In the genomic region with DNA sequence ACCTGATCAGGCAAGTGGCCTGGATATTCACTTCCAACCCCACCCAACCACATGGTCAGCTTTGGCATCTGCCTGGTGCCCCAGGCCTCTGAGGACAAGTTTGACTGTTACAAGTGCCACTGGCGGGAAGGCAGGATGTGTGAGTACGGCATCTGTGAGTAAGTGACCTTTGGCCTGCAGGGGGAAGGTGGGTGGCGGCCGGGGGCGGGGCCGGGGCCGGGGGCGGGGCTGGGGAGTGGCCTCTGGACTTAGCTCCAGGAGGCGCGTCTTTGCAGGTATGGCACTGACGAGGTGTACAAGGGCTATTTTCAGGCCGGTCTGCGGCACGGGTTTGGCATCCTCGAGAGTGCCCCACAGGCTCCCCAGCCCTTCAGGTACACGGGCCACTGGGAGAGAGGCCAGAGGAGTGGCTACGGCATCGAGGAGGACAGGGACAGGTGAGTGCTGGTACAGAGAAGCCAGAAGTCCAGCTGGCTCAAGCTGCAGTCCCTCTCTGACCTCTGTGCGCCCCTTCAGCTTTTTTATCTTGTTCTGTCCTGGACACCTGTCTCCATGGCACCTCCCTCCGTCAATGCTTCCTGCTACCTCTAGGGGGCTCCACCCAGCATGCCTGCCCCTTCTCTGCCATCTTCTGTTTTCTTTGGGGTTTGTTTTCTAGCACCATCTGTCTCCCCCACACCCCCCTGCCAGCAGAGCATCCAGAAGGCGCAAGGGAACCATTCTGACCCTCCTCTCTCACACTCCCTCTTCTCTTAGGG, we compare ENCODE assay signal across 12 mouse cellular contexts. TPM values are rescaled to one million over a fixed set of nuclear protein-coding genes. Genes with fewer than 3 reads are reported as not detected.
DNase-seq lines count a peak whose midpoint lies in the region; ATAC-seq lines count a peak whose summit lies in the region.
"Had no signal": no experiment of that assay in that cellular context is flagged by ENCODE, and none has a peak within 500 bp of the region (broad histone marks: within the 10 kb centered on the region; RNA-seq: fewer than 3 reads in every experiment).

No protein-coding gene starts in this region.

- no peak overlapping the region for H3K4me2 ChIP-seq in midbrain, embryonic 11.5 days
- H3K4me2 ChIP-seq in midbrain, embryonic 15.5 days: no peak overlapping the region
- H3K4me2 ChIP-seq in kidney, embryonic 16.5 days (replicated peaks; ENCODE audit: low read depth, low read length): peak overlapping the region; percentile 27; the same call in 1 of the 2 replicates
- H3K4me2 ChIP-seq in stomach, embryonic 14.5 days (replicated peaks; ENCODE audit: low read depth, low read length): no peak overlapping the region
- H3K4me2 ChIP-seq: embryonic facial prominence, embryonic 12.5 days had no signal

- no peak overlapping the region for H3K27ac ChIP-seq in midbrain, embryonic 11.5 days (ENCODE audit: low read depth, low read length)
- no peak overlapping the region for H3K27ac ChIP-seq in midbrain, embryonic 15.5 days
- peak overlapping the region; percentile 27; the same call in 1 of the 2 replicates for H3K27ac ChIP-seq in brown adipose tissue, adult 24 weeks (replicated peaks; ENCODE audit: low read depth, low read length)
- H3K27ac ChIP-seq in kidney, embryonic 16.5 days (ENCODE audit: low read length): no peak overlapping the region
- H3K27ac ChIP-seq in stomach, embryonic 14.5 days (ENCODE audit: low read length): no peak overlapping the region
- H3K27ac ChIP-seq: embryonic facial prominence, embryonic 12.5 days had no signal

- no peak overlapping the region for H3K9ac ChIP-seq in midbrain, embryonic 11.5 days (ENCODE audit: low read length)
- H3K9ac ChIP-seq in midbrain, embryonic 15.5 days: no peak overlapping the region
- H3K9ac ChIP-seq in kidney, embryonic 16.5 days (replicated peaks; ENCODE audit: low read length): no peak overlapping the region
- H3K9ac ChIP-seq in stomach, embryonic 14.5 days (replicated peaks; ENCODE audit: low read depth, low read length): no peak overlapping the region
- H3K9ac ChIP-seq: embryonic facial prominence, embryonic 12.5 days had no signal

- no peak overlapping the region for H3K4me3 ChIP-seq in midbrain, embryonic 11.5 days (ENCODE audit: low read depth, low read length)
- no peak overlapping the region for H3K4me3 ChIP-seq in midbrain, embryonic 15.5 days
- H3K4me3 ChIP-seq in brown adipose tissue, adult 24 weeks (ENCODE audit: insufficient read depth, low read depth, low read length): no peak overlapping the region
- no peak overlapping the region for H3K4me3 ChIP-seq in kidney, embryonic 16.5 days (ENCODE audit: low read length)
- no peak overlapping the region for H3K4me3 ChIP-seq in stomach, embryonic 14.5 days (ENCODE audit: low read depth, low read length)
- H3K4me3 ChIP-seq: embryonic facial prominence, embryonic 12.5 days had no signal

- 15% methylated on average over 21 of the region's 21 CpGs for WGBS in midbrain, embryonic 11.5 days
- 15% methylated on average over 21 of the region's 21 CpGs for WGBS in midbrain, embryonic 15.5 days
- WGBS in kidney, embryonic 16.5 days: 17% methylated on average over 19 of the region's 21 CpGs
- WGBS in stomach, embryonic 14.5 days: 15% methylated on average over 21 of the region's 21 CpGs

- H3K9me3 ChIP-seq in midbrain, embryonic 11.5 days (ENCODE audit: control insufficient read depth, low read length): no peaks in the 10 kb centered on the region
- no peaks in the 10 kb centered on the region for H3K9me3 ChIP-seq in midbrain, embryonic 15.5 days
- H3K9me3 ChIP-seq in kidney, embryonic 16.5 days (ENCODE audit: low read length): no peaks in the 10 kb centered on the region
- H3K9me3 ChIP-seq in stomach, embryonic 14.5 days (ENCODE audit: control insufficient read depth, low read depth, low read length): no peaks in the 10 kb centered on the region
- H3K9me3 ChIP-seq: embryonic facial prominence, embryonic 12.5 days had no signal

- DNase-seq in midbrain, embryonic 11.5 days (ENCODE audit: low spot score, missing footprints): no peak
- DNase-seq in spleen, postnatal 4 days (ENCODE audit: low spot score in 2 of 2): no peak
- DNase-seq in cerebellum, adult 11 months: no peak
- DNase-seq in heart, adult 18-20 months: no peak

- no peaks in the 10 kb centered on the region for H3K36me3 ChIP-seq in midbrain, embryonic 11.5 days (ENCODE audit: control insufficient read depth, insufficient read depth, low read length)
- no peaks in the 10 kb centered on the region for H3K36me3 ChIP-seq in midbrain, embryonic 15.5 days (replicated peaks)
- H3K36me3 ChIP-seq in kidney, embryonic 16.5 days (ENCODE audit: insufficient read depth, low read length): no peaks in the 10 kb centered on the region
- no peaks in the 10 kb centered on the region for H3K36me3 ChIP-seq in stomach, embryonic 14.5 days (ENCODE audit: control insufficient read depth, insufficient read depth, low read length)
- H3K36me3 ChIP-seq: embryonic facial prominence, embryonic 12.5 days had no signal

- no peaks in the 10 kb centered on the region for H3K4me1 ChIP-seq in midbrain, embryonic 11.5 days (ENCODE audit: control insufficient read depth, insufficient read depth, low read length)
- no peaks in the 10 kb centered on the region for H3K4me1 ChIP-seq in midbrain, embryonic 15.5 days
- H3K4me1 ChIP-seq in brown adipose tissue, adult 24 weeks (ENCODE audit: control insufficient read depth, insufficient read depth, insufficient read length, low read length): peaks cover 28% of the 10 kb centered on the region
- peaks cover 11% of the 10 kb centered on the region for H3K4me1 ChIP-seq in kidney, embryonic 16.5 days (ENCODE audit: insufficient read depth, low read length)
- no peaks in the 10 kb centered on the region for H3K4me1 ChIP-seq in stomach, embryonic 14.5 days (ENCODE audit: control insufficient read depth, insufficient read depth, low read length)
- H3K4me1 ChIP-seq: embryonic facial prominence, embryonic 12.5 days had no signal

- ATAC-seq in midbrain, embryonic 11.5 days (ENCODE audit: low FRiP score): 0 out of 2 replicates have a peak, but pooled peaks have one; percentile 25
- no peak for ATAC-seq in midbrain, embryonic 15.5 days (replicated peaks)
- peak; percentile 47; the same call in 1 of the 2 replicates for ATAC-seq in kidney, embryonic 16.5 days (ENCODE audit: low FRiP score, low TSS enrichment)
- peak; percentile 30; the same call in 1 of the 2 replicates for ATAC-seq in stomach, embryonic 14.5 days (ENCODE audit: insufficient number of reproducible peaks, insufficient read depth, low FRiP score, low read depth)

- no peaks in the 10 kb centered on the region for H3K27me3 ChIP-seq in midbrain, embryonic 11.5 days (ENCODE audit: control insufficient read depth, insufficient read depth, low read length)
- H3K27me3 ChIP-seq in midbrain, embryonic 15.5 days (replicated peaks): 0 out of 2 replicates have a peak, but pooled peaks cover 3% of the 10 kb centered on the region
- H3K27me3 ChIP-seq in kidney, embryonic 16.5 days (ENCODE audit: insufficient read depth, low read length): no peaks in the 10 kb centered on the region
- H3K27me3 ChIP-seq in stomach, embryonic 14.5 days (ENCODE audit: control insufficient read depth, insufficient read depth, low read length): no peaks in the 10 kb centered on the region

RNA-seq across cellular contexts. Expression of a gene that starts 10.3 kb away (rescaled TPM):
- polyA plus RNA-seq in midbrain, embryonic 11.5 days (2014; fragmentation: Nextera tagmentation; extraction: Ambion mirVana): 0.18 and 0.22 TPM in 2 replicates
- 2.7 and 3.1 TPM in 2 replicates for polyA plus RNA-seq in midbrain, embryonic 15.5 days (2015; fragmentation: Nextera tagmentation; extraction: Ambion mirVana)
- 1.5 and 1.8 TPM in 2 replicates for polyA plus RNA-seq in brown adipose tissue, adult 24 weeks (2012; ENCODE audit: insufficient read depth, insufficient read length, missing spikeins)
- 1.9 and 2.1 TPM in 2 replicates for polyA plus RNA-seq in kidney, embryonic 16.5 days (2015; fragmentation: Nextera tagmentation; extraction: Ambion mirVana)
- 0.38 and 0.67 TPM in 2 replicates for polyA plus RNA-seq in stomach, embryonic 14.5 days (2014; fragmentation: Nextera tagmentation; extraction: Ambion mirVana)
- 1 to 10 TPM; 1.5 to 2.1 TPM for total RNA-seq in heart, adult 18-20 months (2021)

RNA-seq across cellular contexts. Expression of a gene that starts 10.5 kb away (rescaled TPM):
- 0.54 and 0.71 TPM in 2 replicates for polyA plus RNA-seq in midbrain, embryonic 11.5 days (2014; fragmentation: Nextera tagmentation; extraction: Ambion mirVana)
- 1.2 and 2.0 TPM in 2 replicates for polyA plus RNA-seq in midbrain, embryonic 15.5 days (2015; fragmentation: Nextera tagmentation; extraction: Ambion mirVana)
- polyA plus RNA-seq in brown adipose tissue, adult 24 weeks (2012; ENCODE audit: insufficient read depth, insufficient read length, missing spikeins): 5.7 and 9.0 TPM in 2 replicates
- 5.8 and 6.1 TPM in 2 replicates for polyA plus RNA-seq in kidney, embryonic 16.5 days (2015; fragmentation: Nextera tagmentation; extraction: Ambion mirVana)
- polyA plus RNA-seq in stomach, embryonic 14.5 days (2014; fragmentation: Nextera tagmentation; extraction: Ambion mirVana): 4.9 and 5.8 TPM in 2 replicates
- total RNA-seq in heart, adult 18-20 months (2021): 10 to 100 TPM; 13.2 to 14.8 TPM

RNA-seq across cellular contexts. Expression of a gene that starts 26.5 kb away (rescaled TPM):
- polyA plus RNA-seq in midbrain, embryonic 11.5 days (2014; fragmentation: Nextera tagmentation; extraction: Ambion mirVana): not detected in 2 replicates
- polyA plus RNA-seq in midbrain, embryonic 15.5 days (2015; fragmentation: Nextera tagmentation; extraction: Ambion mirVana): not detected in 2 replicates
- not detected in 2 replicates for polyA plus RNA-seq in brown adipose tissue, adult 24 weeks (2012; ENCODE audit: insufficient read depth, insufficient read length, missing spikeins)
- not detected in 2 replicates for polyA plus RNA-seq in kidney, embryonic 16.5 days (2015; fragmentation: Nextera tagmentation; extraction: Ambion mirVana)
- not detected in 2 replicates for polyA plus RNA-seq in stomach, embryonic 14.5 days (2014; fragmentation: Nextera tagmentation; extraction: Ambion mirVana)
- total RNA-seq in heart, adult 18-20 months (2021): not detected
- total RNA-seq: left cerebral cortex, adult 18-20 months had no signal
- polyA plus RNA-seq: embryonic facial prominence, embryonic 12.5 days; heart, embryonic 14.5 days had no signal

RNA-seq across cellular contexts. Expression of a gene that starts 32.4 kb away (rescaled TPM):
- 0.37 TPM in 1 of 2 replicates, not detected in the other for polyA plus RNA-seq in midbrain, embryonic 11.5 days (2014; fragmentation: Nextera tagmentation; extraction: Ambion mirVana)
- polyA plus RNA-seq in midbrain, embryonic 15.5 days (2015; fragmentation: Nextera tagmentation; extraction: Ambion mirVana): 0.20 TPM in 1 of 2 replicates, not detected in the other
- polyA plus RNA-seq in brown adipose tissue, adult 24 weeks (2012; ENCODE audit: insufficient read depth, insufficient read length, missing spikeins): not detected in 2 replicates
- polyA plus RNA-seq in kidney, embryonic 16.5 days (2015; fragmentation: Nextera tagmentation; extraction: Ambion mirVana): 0.48 and 0.94 TPM in 2 replicates
- polyA plus RNA-seq in stomach, embryonic 14.5 days (2014; fragmentation: Nextera tagmentation; extraction: Ambion mirVana): 0.55 TPM in 1 of 2 replicates, not detected in the other
- not detected for total RNA-seq in heart, adult 18-20 months (2021)
- polyA plus RNA-seq: heart, embryonic 14.5 days had no signal

RNA-seq across cellular contexts. Expression of a gene that starts 45.9 kb away (rescaled TPM):
- 0.11 TPM in 1 of 2 replicates, not detected in the other for polyA plus RNA-seq in midbrain, embryonic 11.5 days (2014; fragmentation: Nextera tagmentation; extraction: Ambion mirVana)
- not detected in 2 replicates for polyA plus RNA-seq in midbrain, embryonic 15.5 days (2015; fragmentation: Nextera tagmentation; extraction: Ambion mirVana)
- polyA plus RNA-seq in brown adipose tissue, adult 24 weeks (2012; ENCODE audit: insufficient read depth, insufficient read length, missing spikeins): not detected in 2 replicates
- not detected in 2 replicates for polyA plus RNA-seq in kidney, embryonic 16.5 days (2015; fragmentation: Nextera tagmentation; extraction: Ambion mirVana)
- polyA plus RNA-seq in stomach, embryonic 14.5 days (2014; fragmentation: Nextera tagmentation; extraction: Ambion mirVana): not detected in 2 replicates
- not detected for total RNA-seq in heart, adult 18-20 months (2021)
- total RNA-seq: left cerebral cortex, adult 18-20 months had no signal
- polyA plus RNA-seq: embryonic facial prominence, embryonic 12.5 days; heart, embryonic 14.5 days; spleen, adult 2 months had no signal
